Mouse (Mus musculus): Measurements from ENCODE around the gene Ifnar2. TPM values are rescaled to one million over a fixed set of nuclear protein-coding genes. Genes with fewer than 3 reads are reported as not detected.

Ifnar2 gene
- total and polyA plus RNA-seq, 2 experiments from 2014 or later = 31.0 to 49.8 TPM

GRCm38 (mm10) chr16:91366567-91366966 is 6.0 kb upstream of the Ifnar2 start:
- ATAC-seq (ENCODE audit: insufficient read depth, low read depth) (no peak), DNase-seq (ENCODE audit: low spot score) (no peak)
- TF ChIP-seq CTCF (IDR thresholded peaks at IDR 0.05; ENCODE audit: low read depth) (no peak), EP300 (IDR thresholded peaks at IDR 0.05; ENCODE audit: low read depth) (no peak)
- Histone ChIP-seq H3K27me3 (ENCODE audit: control insufficient read depth, insufficient read depth, low read length) (no peaks in the 10 kb centered on the region), H3K36me3 (replicated peaks; ENCODE audit: control insufficient read depth, insufficient read depth, low read length) (no peaks in the 10 kb centered on the region), H3K4me2 (ENCODE audit: low read depth, low read length) (no peak overlapping the region), H3K4me1 (ENCODE audit: control insufficient read depth, insufficient read depth) (peaks cover 17% of the 10 kb centered on the region), H3K9ac (replicated peaks; ENCODE audit: low read depth, low read length) (no peak overlapping the region), H3K4me3 (ENCODE audit: low read depth, low read length) (no peak overlapping the region), H3K27ac (ENCODE audit: low read depth) (no peak overlapping the region), H3K9me3 (replicated peaks; ENCODE audit: control insufficient read depth, low read length) (no peaks in the 10 kb centered on the region)

- Histone ChIP-seq H3K27ac (ENCODE audit: low read depth) (no peak overlapping the region), H3K27me3 (ENCODE audit: control insufficient read depth, insufficient read depth, low read length) (no peaks in the 10 kb centered on the region), H3K9me3 (replicated peaks; ENCODE audit: control insufficient read depth, low read length) (no peaks in the 10 kb centered on the region), H3K4me3 (ENCODE audit: low read depth, low read length) (no peak overlapping the region), H3K36me3 (replicated peaks; ENCODE audit: control insufficient read depth, insufficient read depth, low read length) (no peaks in the 10 kb centered on the region), H3K4me2 (ENCODE audit: low read depth, low read length) (no peak overlapping the region), H3K4me1 (ENCODE audit: control insufficient read depth, insufficient read depth) (peaks cover 17% of the 10 kb centered on the region), H3K9ac (replicated peaks; ENCODE audit: low read depth, low read length) (no peak overlapping the region)
- ATAC-seq (ENCODE audit: insufficient read depth, low read depth) (no peak), DNase-seq (ENCODE audit: low spot score) (no peak)
- WGBS = 63% methylated on average over 2 of the region's 2 CpGs
- no peak for TF ChIP-seq EP300 (IDR thresholded peaks at IDR 0.05; ENCODE audit: low read depth)
- TF ChIP-seq CTCF (IDR thresholded peaks at IDR 0.05; ENCODE audit: low read depth) = no peak
Observed at GRCm38 (mm10) chr16:91367066-91367465, 5.5 kb upstream of the Ifnar2 start.

DNA sequence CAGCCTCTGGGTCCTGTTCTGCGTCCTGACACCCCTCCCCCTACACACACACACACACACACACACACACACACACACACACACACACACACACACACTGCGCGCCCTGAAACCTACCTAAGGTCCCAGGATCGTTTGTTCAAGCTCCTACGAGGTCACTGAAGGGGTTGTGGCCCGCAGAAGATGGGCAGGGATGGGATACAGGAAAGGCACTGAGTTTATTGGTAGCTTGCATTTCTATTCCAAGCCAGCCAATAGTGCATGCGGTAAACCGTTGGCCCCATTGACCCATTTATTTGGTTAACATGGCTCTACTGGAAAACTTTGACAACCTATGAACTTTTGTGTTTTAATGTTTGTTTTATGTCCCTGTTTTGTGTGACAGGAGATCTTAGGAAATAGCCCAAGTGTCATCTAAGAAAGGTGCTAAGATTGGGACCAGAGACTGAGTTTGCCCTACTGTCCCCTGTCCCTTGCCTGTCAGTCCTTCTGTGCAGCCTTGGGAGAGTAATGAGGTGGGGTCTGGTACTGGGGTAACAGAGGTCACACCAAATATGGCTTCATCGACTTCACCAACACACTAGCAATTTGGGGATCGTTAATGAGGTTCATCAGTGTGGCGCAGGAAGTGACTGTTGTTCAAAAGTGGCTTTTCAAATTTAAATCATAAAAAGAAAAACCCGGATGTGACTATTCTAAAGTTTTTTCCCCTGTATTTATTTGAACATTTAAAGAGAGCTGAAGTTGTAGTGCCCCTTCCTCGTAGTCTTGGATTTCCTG is 1.1 kb downstream of the Ifnar2 start:
- ATAC-seq (ENCODE audit: insufficient read depth, low read depth) (no peak), DNase-seq (ENCODE audit: low spot score) (no peak)
- Histone ChIP-seq H3K4me3 (ENCODE audit: low read depth, low read length) (peak overlapping the region; percentile 98), H3K36me3 (replicated peaks; ENCODE audit: control insufficient read depth, insufficient read depth, low read length) (no peaks in the 10 kb centered on the region), H3K9ac (replicated peaks; ENCODE audit: low read depth, low read length) (peak overlapping the region; percentile 95), H3K27ac (ENCODE audit: low read depth) (peak overlapping the region; percentile 98), H3K27me3 (ENCODE audit: control insufficient read depth, insufficient read depth, low read length) (no peaks in the 10 kb centered on the region), H3K4me1 (ENCODE audit: control insufficient read depth, insufficient read depth) (peaks cover 14% of the 10 kb centered on the region), H3K9me3 (replicated peaks; ENCODE audit: control insufficient read depth, low read length) (no peaks in the 10 kb centered on the region), H3K4me2 (ENCODE audit: low read depth, low read length) (peak overlapping the region; percentile 72)
- WGBS = 27% methylated on average over 13 of the region's 13 CpGs
- TF ChIP-seq EP300 (IDR thresholded peaks at IDR 0.05; ENCODE audit: low read depth) (no peak; the same call in 1 of the 2 replicates), CTCF (IDR thresholded peaks at IDR 0.05; ENCODE audit: low read depth) (no peak)

DNA sequence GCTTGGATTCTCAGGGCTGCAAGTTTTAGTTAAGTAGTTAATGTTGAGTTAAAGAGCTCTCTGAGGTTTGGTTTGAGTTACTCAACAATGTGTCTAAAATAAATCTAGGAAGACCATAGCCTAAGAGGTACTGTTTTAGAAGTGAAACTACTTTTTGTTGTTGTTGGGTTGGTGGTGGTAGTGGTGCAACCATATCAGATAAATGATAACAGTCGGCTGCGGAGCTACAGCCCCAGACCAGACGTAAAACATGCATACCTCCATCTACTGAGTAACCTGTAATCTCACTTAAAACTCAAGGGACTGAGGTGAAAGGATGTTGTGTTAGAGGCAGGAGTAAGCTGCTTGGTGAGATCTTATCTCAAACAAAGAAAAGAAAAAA is 1.7 kb downstream of the Ifnar2 start:
- no peak for TF ChIP-seq EP300 (IDR thresholded peaks at IDR 0.05; ENCODE audit: low read depth)
- no peak for TF ChIP-seq CTCF (IDR thresholded peaks at IDR 0.05; ENCODE audit: low read depth)
- peak overlapping the region; percentile 98 for H3K4me3 ChIP-seq (ENCODE audit: low read depth, low read length)
- WGBS = 33% methylated on average over 3 of the region's 3 CpGs
- no peaks in the 10 kb centered on the region for H3K9me3 ChIP-seq (replicated peaks; ENCODE audit: control insufficient read depth, low read length)
- peak overlapping the region; percentile 98; the same call in 1 of the 2 replicates for H3K27ac ChIP-seq (ENCODE audit: low read depth)
- no peak for ATAC-seq (ENCODE audit: insufficient read depth, low read depth)
- H3K4me1 ChIP-seq (ENCODE audit: control insufficient read depth, insufficient read depth) = peaks cover 19% of the 10 kb centered on the region
- H3K4me2 ChIP-seq (ENCODE audit: low read depth, low read length) = peak overlapping the region; percentile 72
- no peak overlapping the region; the same call in 1 of the 2 replicates for H3K9ac ChIP-seq (replicated peaks; ENCODE audit: low read depth, low read length)
- no peaks in the 10 kb centered on the region for H3K36me3 ChIP-seq (replicated peaks; ENCODE audit: control insufficient read depth, insufficient read depth, low read length)
- DNase-seq (ENCODE audit: low spot score) = no peak
- no peaks in the 10 kb centered on the region for H3K27me3 ChIP-seq (ENCODE audit: control insufficient read depth, insufficient read depth, low read length)

GRCm38 (mm10) chr16:91376701-91377100 is 4.1 kb downstream of the Ifnar2 start:
- H3K27me3 ChIP-seq (ENCODE audit: control insufficient read depth, insufficient read depth, low read length) = no peaks in the 10 kb centered on the region
- H3K9ac ChIP-seq (replicated peaks; ENCODE audit: low read depth, low read length) = no peak overlapping the region
- H3K27ac ChIP-seq (ENCODE audit: low read depth) = no peak overlapping the region
- ATAC-seq (ENCODE audit: insufficient read depth, low read depth) (no peak), DNase-seq (ENCODE audit: low spot score) (no peak)
- no peak for TF ChIP-seq CTCF (IDR thresholded peaks at IDR 0.05; ENCODE audit: low read depth)
- TF ChIP-seq EP300 (IDR thresholded peaks at IDR 0.05; ENCODE audit: low read depth) = no peak
- no peak overlapping the region for H3K4me3 ChIP-seq (ENCODE audit: low read depth, low read length)
- H3K9me3 ChIP-seq (replicated peaks; ENCODE audit: control insufficient read depth, low read length) = no peaks in the 10 kb centered on the region
- H3K4me1 ChIP-seq (ENCODE audit: control insufficient read depth, insufficient read depth) = peaks cover 25% of the 10 kb centered on the region
- H3K4me2 ChIP-seq (ENCODE audit: low read depth, low read length) = no peak overlapping the region
- WGBS = 83% methylated on average over 10 of the region's 10 CpGs
- no peaks in the 10 kb centered on the region for H3K36me3 ChIP-seq (replicated peaks; ENCODE audit: control insufficient read depth, insufficient read depth, low read length)
